Mouse (Mus musculus) brain, embryonic 14.5 days (tissue): ENCODE measurements around the gene Retreg1.

Source experiments
- CTCF ChIP-seq: fragments of 200-500 bp; IDR thresholded peaks from 2 replicates; pipeline ENCODE4 v1.5.1; 2012; ENCODE audit warnings: inconsistent platforms, mild to moderate bottlenecking, moderate library complexity, borderline replicate concordance; ENCODE audit not compliant: insufficient read depth, insufficient read length; ENCODE audit errors: extremely low read depth
- POLR2A ChIP-seq: fragments of 200-500 bp; IDR thresholded peaks from 2 replicates; pipeline ENCODE4 v1.6.1; 2012; ENCODE audit warnings: mild to moderate bottlenecking, inconsistent platforms, borderline replicate concordance; ENCODE audit not compliant: poor library complexity, insufficient read depth, insufficient read length, severe bottlenecking; ENCODE audit errors: extremely low read depth

- TF ChIP-seq CTCF (no peak), POLR2A (no peak)
Measured at GRCm38 (mm10) chr15:25897617-25898016, 54.6 kb downstream of the Retreg1 start.
